Mouse (Mus musculus) limb, embryonic 14.5 days (tissue): ENCODE data around the gene 1700012B09Rik. TPM values are rescaled to one million over a fixed set of nuclear protein-coding genes. Genes with fewer than 3 reads are reported as not detected.

Experiments used
- ATAC-seq: fragments of 200-750 bp; cut with Nextera tagmentation; 2 replicates; pipeline ENCODE4 v1.8.0; 2017; ENCODE audit warnings: low read depth, moderate number of reproducible peaks, moderate TSS enrichment; ENCODE audit not compliant: low FRiP score
- DNase-seq: peaks from one replicate; pipeline ENCODE4 v3.0.0-alpha.2; 2015; ENCODE audit warnings: low spot score
- H3K27ac ChIP-seq: fragments of 300-500 bp; sonication (generic); replicated peaks from 2 replicates; pipeline ENCODE4 v1.5.1; 2014; ENCODE audit warnings: low read depth, mild to moderate bottlenecking, low read length, moderate library complexity, mixed read lengths
- H3K27me3 ChIP-seq: fragments of 300-500 bp; sonication (generic); 2 replicates; pipeline ENCODE4 v1.6.1; 2014; ENCODE audit warnings: low read length, mixed read lengths; ENCODE audit not compliant: control insufficient read depth, insufficient read depth
- H3K36me3 ChIP-seq: fragments of 300-500 bp; sonication (generic); 2 replicates; pipeline ENCODE4 v1.6.1; 2014; ENCODE audit warnings: mild to moderate bottlenecking, low read length, moderate library complexity, mixed read lengths; ENCODE audit not compliant: control insufficient read depth, insufficient read depth
- H3K4me1 ChIP-seq: fragments of 300-500 bp; sonication (generic); 2 replicates; pipeline ENCODE4 v1.6.1; 2014; ENCODE audit warnings: antibody characterized with exemption, low read length, mixed read lengths; ENCODE audit not compliant: control insufficient read depth, insufficient read depth
- H3K4me2 ChIP-seq: fragments of 300-500 bp; sonication (generic); replicated peaks from 2 replicates; pipeline ENCODE4 v1.6.1; 2014; ENCODE audit warnings: low read depth, mild to moderate bottlenecking, low read length, moderate library complexity; ENCODE audit not compliant: severe bottlenecking
- H3K4me3 ChIP-seq: fragments of 300-500 bp; sonication (generic); replicated peaks from 2 replicates; pipeline ENCODE4 v1.5.1; 2014; ENCODE audit warnings: low read length
- H3K9ac ChIP-seq: fragments of 300-500 bp; sonication (generic); 2 replicates; pipeline ENCODE4 v1.6.1; 2014; ENCODE audit warnings: mild to moderate bottlenecking, low read depth, low read length, moderate library complexity; ENCODE audit not compliant: severe bottlenecking
- H3K9me3 ChIP-seq: fragments of 300-500 bp; sonication (generic); 2 replicates; pipeline ENCODE4 v1.6.1; 2016; ENCODE audit warnings: low read length; ENCODE audit not compliant: control insufficient read depth
- POLR2A ChIP-seq: fragments of 200-500 bp; IDR thresholded peaks from 2 replicates; pipeline ENCODE4 v1.8.0; 2012; ENCODE audit warnings: inconsistent platforms, mild to moderate bottlenecking, moderate library complexity, borderline replicate concordance; ENCODE audit not compliant: insufficient read depth, insufficient read length; ENCODE audit errors: extremely low read depth
- WGBS: fragments of 180-500 bp; shearing (Covaris S2); extraction: QIAGEN DNeasy Blood & Tissue Kit; methylation state at CpG from one replicate; pipeline ENCODE4 v1.1.7; 2014; 5-methylcytosine and 5-hydroxymethylcytosine counted together
- polyA plus RNA-seq, 2 experiments: library from polyadenylated mRNA; depleted of rRNA in 1 of 2; stranded (reverse) in 1 of 2; unstranded in 1 of 2; fragments of >200 nt; fragmentation: Nextera tagmentation in 1 of 2; extraction: Ambion mirVana in 1 of 2; gene quantifications; 2 replicates each; pipeline versions ENCODE4 v1.2.1 to v1.2.3; 2012 to 2014

1700012B09Rik gene
- polyA plus RNA-seq, 2 experiments, result not detected

DNA sequence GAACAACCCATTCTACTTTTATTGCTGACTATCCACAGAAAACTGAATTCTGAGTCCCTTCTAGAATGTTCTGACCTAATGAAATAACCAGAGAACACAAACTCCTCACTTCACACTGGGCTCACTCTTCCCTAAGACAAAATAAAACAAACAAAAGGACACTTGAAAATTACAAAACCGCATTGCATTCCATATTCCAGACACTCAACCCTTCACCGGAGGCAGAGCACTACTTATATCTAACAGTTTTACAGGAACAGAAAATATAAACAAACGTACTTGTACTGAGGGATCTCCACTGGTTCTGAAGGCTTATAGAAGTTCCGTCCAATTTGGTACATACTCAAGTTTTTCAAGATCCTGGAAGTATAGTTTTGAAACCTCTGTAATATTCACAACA is 42.5 kb downstream of the 1700012B09Rik start:
- H3K9ac ChIP-seq, result no peak overlapping the region
- H3K27me3 ChIP-seq, result no peaks in the 10 kb centered on the region
- no peaks in the 10 kb centered on the region for H3K36me3 ChIP-seq
- no peak for TF ChIP-seq POLR2A
- H3K9me3 ChIP-seq, result no peaks in the 10 kb centered on the region
- H3K27ac ChIP-seq, result no peak overlapping the region
- DNase-seq (no peak), ATAC-seq (no peak)
- peaks cover 5% of the 10 kb centered on the region; the same call in 1 of the 2 replicates for H3K4me1 ChIP-seq
- WGBS, result 92% methylated on average over 4 of the region's 4 CpGs
- H3K4me3 ChIP-seq, result no peak overlapping the region
- no peak overlapping the region for H3K4me2 ChIP-seq

GRCm38 (mm10) chr9:14726629-14727028 is 44.2 kb downstream of the 1700012B09Rik start:
- no peak overlapping the region for H3K4me3 ChIP-seq
- H3K27me3 ChIP-seq, result no peaks in the 10 kb centered on the region
- H3K36me3 ChIP-seq, result no peaks in the 10 kb centered on the region
- H3K4me1 ChIP-seq, result peaks cover 5% of the 10 kb centered on the region; the same call in 1 of the 2 replicates
- ATAC-seq, result no peak
- DNase-seq, result no peak
- WGBS, result 76% methylated on average over 4 of the region's 4 CpGs
- no peak overlapping the region for H3K27ac ChIP-seq
- H3K4me2 ChIP-seq, result no peak overlapping the region
- TF ChIP-seq POLR2A, result no peak
- H3K9me3 ChIP-seq, result no peaks in the 10 kb centered on the region
- H3K9ac ChIP-seq, result no peak overlapping the region

DNA sequence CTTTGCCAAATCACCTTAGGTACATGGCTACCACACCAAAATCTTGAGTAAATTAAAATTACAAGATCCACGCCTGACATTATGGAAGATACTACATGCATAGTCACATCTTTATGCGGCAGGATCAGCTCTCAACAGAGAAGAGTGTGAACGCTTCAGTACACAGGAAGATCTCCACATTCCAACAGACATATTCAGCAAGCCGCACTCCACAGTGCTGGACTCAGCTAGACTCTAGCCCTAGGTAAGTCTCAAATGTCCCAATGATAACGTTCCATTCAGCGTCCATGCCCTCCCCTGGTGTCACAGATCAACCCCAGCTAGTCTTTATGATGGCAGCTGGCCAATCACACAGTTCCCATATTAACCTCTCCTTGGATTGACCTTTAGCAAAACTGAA is 44.8 kb downstream of the 1700012B09Rik start:
- Histone ChIP-seq H3K4me3 (no peak overlapping the region), H3K9ac (no peak overlapping the region), H3K27me3 (no peaks in the 10 kb centered on the region), H3K27ac (no peak overlapping the region), H3K4me1 (peaks cover 2% of the 10 kb centered on the region; the same call in 1 of the 2 replicates), H3K4me2 (no peak overlapping the region), H3K9me3 (no peaks in the 10 kb centered on the region), H3K36me3 (no peaks in the 10 kb centered on the region)
- WGBS, result 89% methylated on average over 6 of the region's 6 CpGs
- no peak for TF ChIP-seq POLR2A
- no peak for ATAC-seq
- DNase-seq, result no peak

- DNase-seq (no peak), ATAC-seq (no peak)
- H3K27ac ChIP-seq, result no peak overlapping the region
- H3K36me3 ChIP-seq, result no peaks in the 10 kb centered on the region
- H3K4me3 ChIP-seq, result no peak overlapping the region
- no peak overlapping the region for H3K4me2 ChIP-seq
- no peak for TF ChIP-seq POLR2A
- H3K9me3 ChIP-seq, result no peaks in the 10 kb centered on the region
- H3K9ac ChIP-seq, result no peak overlapping the region
- WGBS, result 75% methylated on average over 5 of the region's 5 CpGs
- H3K4me1 ChIP-seq, result no peaks in the 10 kb centered on the region
- no peaks in the 10 kb centered on the region for H3K27me3 ChIP-seq
Measured at GRCm38 (mm10) chr9:14724755-14725420, 45.9 kb downstream of the 1700012B09Rik start.

DNA sequence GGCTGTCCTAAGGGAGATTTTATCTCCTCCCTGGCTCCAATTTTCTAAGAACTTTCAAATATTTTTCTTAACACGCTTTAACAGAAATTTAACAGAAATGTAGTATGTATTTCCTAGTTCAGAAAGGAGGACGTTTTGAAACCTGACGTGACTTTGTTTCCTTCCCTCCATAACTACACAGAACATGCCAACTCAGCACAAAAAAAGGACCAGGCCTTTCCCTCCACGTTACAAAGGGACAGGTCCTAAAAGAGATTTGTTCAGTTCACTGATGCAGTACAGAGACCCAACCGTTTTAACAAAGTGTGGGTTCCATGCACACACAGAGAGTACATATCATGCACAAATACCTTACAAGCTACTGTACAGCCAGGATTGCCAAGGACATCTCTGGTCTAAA is 49.2 kb downstream of the 1700012B09Rik start:
- H3K27ac ChIP-seq, result no peak overlapping the region
- no peak for ATAC-seq
- WGBS, result 80% methylated on average over 5 of the region's 5 CpGs
- H3K4me1 ChIP-seq, result no peaks in the 10 kb centered on the region
- H3K4me3 ChIP-seq, result no peak overlapping the region
- no peak overlapping the region for H3K4me2 ChIP-seq
- H3K9me3 ChIP-seq, result no peaks in the 10 kb centered on the region
- TF ChIP-seq POLR2A, result no peak
- no peaks in the 10 kb centered on the region for H3K27me3 ChIP-seq
- H3K9ac ChIP-seq, result no peak overlapping the region
- DNase-seq, result no peak
- H3K36me3 ChIP-seq, result no peaks in the 10 kb centered on the region
